Mouse (Mus musculus): Measurements from ENCODE around the gene Med26. TPM values are rescaled to one million over a fixed set of nuclear protein-coding genes. Genes with fewer than 3 reads are reported as not detected.
A peak's percentile ranks its signal among the peaks of the same experiment; 100 is the strongest.

The Med26 gene
- total RNA-seq, 1 experiment from 2014 or later, result 10.0 TPM

- no peak for DNase-seq
These were observed 61.1 kb downstream of the Med26 start for GRCm38 (mm10) chr8:72487014-72487413.

GRCm38 (mm10) chr8:72485456-72486199, 62.4 kb downstream of the Med26 start:
- no peak for DNase-seq

- peak; percentile 95 for DNase-seq
These were observed 73.1 kb downstream of the Med26 start, which contains the start of gene Cherp for GRCm38 (mm10) chr8:72474826-72475546. Gene Cherp, minus strand, starts transcription at chr8:72475226.

GRCm38 (mm10) chr8:72470684-72471083, 77.4 kb downstream of the Med26 start:
- DNase-seq, result no peak

- no peak for DNase-seq
These were observed 78.1 kb downstream of the Med26 start for GRCm38 (mm10) chr8:72469984-72470383.

- no peak for DNase-seq
These were observed 78.8 kb downstream of the Med26 start for GRCm38 (mm10) chr8:72469243-72469642.

GRCm38 (mm10) chr8:72464211-72464610, 83.9 kb downstream of the Med26 start:
- no peak for DNase-seq

GRCm38 (mm10) chr8:72459881-72460533, 88.1 kb downstream of the Med26 start:
- DNase-seq, result no peak

GRCm38 (mm10) chr8:72458457-72458856, 89.6 kb downstream of the Med26 start:
- DNase-seq, result no peak

GRCm38 (mm10) chr8:72457806-72458205, 90.3 kb downstream of the Med26 start:
- no peak for DNase-seq

GRCm38 (mm10) chr8:72455317-72455716, 92.8 kb downstream of the Med26 start:
- no peak for DNase-seq

GRCm38 (mm10) chr8:72453904-72454303, 94.2 kb downstream of the Med26 start:
- DNase-seq, result no peak

GRCm38 (mm10) chr8:72451516-72451915, 96.6 kb downstream of the Med26 start:
- no peak for DNase-seq

- no peak for DNase-seq
These were observed 103.0 kb downstream of the Med26 start for GRCm38 (mm10) chr8:72445071-72445470.

Small RNAs within 50 kb of the gene (microRNA-seq; reads per million reads assigned to microRNA genes)
- 0 reads per million in 2 experiments for gene Gm28019
- 1.4 reads per million in 2 experiments for gene Mir7068

Other genes with a start within 250 kb of the Med26 start
- gene Gm10282, start 243.0 kb downstream of the Med26 start, total RNA-seq (2021), result 19.3 and 27.3 TPM in 2 replicates
- gene Klf2, start 229.2 kb downstream of the Med26 start, total RNA-seq (2021), result 37.5 and 38.2 TPM in 2 replicates
- gene Eps15l1, start 126.8 kb downstream of the Med26 start, total RNA-seq (2021), result 60.5 and 64.2 TPM in 2 replicates
- 2.4 and 3.6 TPM in 2 replicates for gene Calr3, start 104.4 kb downstream of the Med26 start, total RNA-seq (2021)
- 9.1 and 10.6 TPM in 2 replicates for gene 1700030K09Rik, start 104.4 kb downstream of the Med26 start, total RNA-seq (2021)
- gene Cherp, start 73.0 kb downstream of the Med26 start, total RNA-seq (2021), result 59.1 and 76.4 TPM in 2 replicates
- 36.2 and 37.2 TPM in 2 replicates for gene Slc35e1, start 55.7 kb downstream of the Med26 start, total RNA-seq (2021)
- 103 and 131 TPM in 2 replicates for gene Smim7, start 22.8 kb upstream of the Med26 start, total RNA-seq (2021)
- gene Tmem38a, start 23.8 kb upstream of the Med26 start, total RNA-seq (2021), result 7.5 and 11.7 TPM in 2 replicates
- gene Nwd1, start 98.4 kb upstream of the Med26 start, total RNA-seq (2021), result 0.21 and 0.33 TPM in 2 replicates
- gene Sin3b, start 175.0 kb upstream of the Med26 start, total RNA-seq (2021), result 215 and 274 TPM in 2 replicates
- 3.3 and 3.4 TPM in 2 replicates for gene F2rl3, start 213.6 kb upstream of the Med26 start, total RNA-seq (2021)

Data from adrenal gland, postnatal 25 days (tissue).